Comparison of ENCODE assay signal across 10 mouse cellular contexts in the genomic region with DNA sequence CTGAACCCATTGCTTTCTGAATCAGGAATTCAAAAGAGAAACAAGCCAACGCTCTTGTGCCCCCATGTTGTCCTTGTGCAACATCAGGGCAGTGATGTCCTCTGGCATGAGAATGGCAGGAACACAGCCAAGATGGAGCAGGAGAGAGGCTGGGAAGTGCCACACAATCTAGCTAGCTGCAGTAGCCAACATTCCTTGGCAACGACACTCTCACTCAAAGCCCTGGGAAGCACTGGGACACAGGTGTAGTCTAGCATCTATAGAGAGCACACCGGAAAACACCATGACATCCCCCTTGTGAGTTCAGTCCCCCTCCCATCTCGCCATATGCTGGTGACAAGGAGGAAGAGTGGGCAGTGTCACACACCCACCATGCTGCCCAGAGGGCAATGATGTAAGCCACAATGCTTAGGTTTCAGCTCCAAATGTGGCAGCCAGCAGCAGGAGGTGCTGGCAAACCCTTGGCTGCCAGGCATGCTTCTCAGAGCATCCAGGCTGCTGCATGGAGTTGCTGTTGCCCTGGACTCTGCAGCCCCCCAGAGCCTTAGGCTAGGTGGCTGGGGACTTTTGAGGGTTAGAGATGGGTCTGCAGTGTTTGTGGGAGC.
DNase-seq lines count a peak whose midpoint lies in the region; ATAC-seq and TF ChIP-seq lines count a peak whose summit lies in the region.
"Had no signal": no experiment of that assay in that cellular context is flagged by ENCODE, and none has a peak within 500 bp of the region (broad histone marks: within the 10 kb centered on the region; RNA-seq: fewer than 3 reads in every experiment).

No protein-coding gene starts in this region.

- H3K4me3 ChIP-seq in hindbrain, postnatal 0 days (ENCODE audit: low read length) = no peak overlapping the region
- H3K4me3 ChIP-seq in hindbrain, embryonic 14.5 days (replicated peaks; ENCODE audit: low read length) = no peak overlapping the region
- no peak overlapping the region for H3K4me3 ChIP-seq in heart, postnatal 0 days (ENCODE audit: low read depth, low read length)
- H3K4me3 ChIP-seq: neural tube, embryonic 12.5 days had no signal

- no peaks in the 10 kb centered on the region for H3K36me3 ChIP-seq in hindbrain, postnatal 0 days (ENCODE audit: insufficient read depth, low read length)
- no peaks in the 10 kb centered on the region for H3K36me3 ChIP-seq in hindbrain, embryonic 14.5 days (replicated peaks; ENCODE audit: control insufficient read depth, insufficient read depth)
- H3K36me3 ChIP-seq in heart, postnatal 0 days (replicated peaks; ENCODE audit: control insufficient read depth, insufficient read depth, low read length) = no peaks in the 10 kb centered on the region
- H3K36me3 ChIP-seq: neural tube, embryonic 12.5 days had no signal

- no peak overlapping the region for H3K9ac ChIP-seq in hindbrain, postnatal 0 days (replicated peaks; ENCODE audit: low read length)
- no peak overlapping the region for H3K9ac ChIP-seq in hindbrain, embryonic 14.5 days
- H3K9ac ChIP-seq in heart, postnatal 0 days (replicated peaks; ENCODE audit: low read depth, low read length) = no peak overlapping the region
- H3K9ac ChIP-seq: neural tube, embryonic 12.5 days had no signal

- no peak for TF ChIP-seq CTCF in hindbrain, postnatal 0 days (IDR thresholded peaks at IDR 0.05; ENCODE audit: low read depth)
- no peak for TF ChIP-seq CTCF in brain, embryonic 14.5 days (IDR thresholded peaks at IDR 0.05; ENCODE audit: borderline replicate concordance, extremely low read depth, insufficient read depth, insufficient read length)
- TF ChIP-seq CTCF in heart, postnatal 0 days (IDR thresholded peaks at IDR 0.05; ENCODE audit: low read depth) = no peak

- TF ChIP-seq POLR2A in brain, embryonic 14.5 days (IDR thresholded peaks at IDR 0.05; ENCODE audit: borderline replicate concordance, extremely low read depth, insufficient read depth, insufficient read length, poor library complexity, severe bottlenecking) = no peak

- peak; percentile 71 for DNase-seq in hindbrain, postnatal 0 days (ENCODE audit: low spot score)
- DNase-seq in hindbrain, embryonic 14.5 days (ENCODE audit: low spot score) = no peak
- peak; percentile 72 for DNase-seq in adrenal gland, adult 2 months
- DNase-seq in brain, embryonic 14.5 days (ENCODE audit: low read depth) = peak; percentile 44
- peak; percentile 66 for DNase-seq in heart, postnatal 0 days (ENCODE audit: low spot score)
- DNase-seq in neural tube, embryonic 10.5 days (ENCODE audit: extremely low spot score, low spot score) = no peak
- no peak for DNase-seq in lung, postnatal 25 days (ENCODE audit: low spot score)

- H3K27ac ChIP-seq in hindbrain, postnatal 0 days = no peak overlapping the region
- no peak overlapping the region for H3K27ac ChIP-seq in hindbrain, embryonic 14.5 days
- peak overlapping the region; percentile 88 for H3K27ac ChIP-seq in heart, postnatal 0 days (ENCODE audit: low read depth)
- H3K27ac ChIP-seq: kidney, postnatal 0 days; neural tube, embryonic 12.5 days; stomach, postnatal 0 days had no signal

- H3K4me2 ChIP-seq in hindbrain, postnatal 0 days (ENCODE audit: low read depth, low read length) = no peak overlapping the region
- no peak overlapping the region for H3K4me2 ChIP-seq in hindbrain, embryonic 14.5 days (replicated peaks)
- no peak overlapping the region for H3K4me2 ChIP-seq in heart, postnatal 0 days (ENCODE audit: low read depth, low read length)
- H3K4me2 ChIP-seq: neural tube, embryonic 12.5 days had no signal

- peak; percentile 50; the same call in 1 of the 2 replicates for ATAC-seq in hindbrain, postnatal 0 days
- no peak for ATAC-seq in hindbrain, embryonic 14.5 days (ENCODE audit: low FRiP score)
- ATAC-seq in heart, postnatal 0 days (ENCODE audit: insufficient read depth, low read depth) = peak; percentile 64

- WGBS in hindbrain, postnatal 0 days = 51% methylated on average over 4 of the region's 4 CpGs
- WGBS in hindbrain, embryonic 14.5 days = 74% methylated on average over 4 of the region's 4 CpGs
- WGBS in heart, postnatal 0 days = 42% methylated on average over 4 of the region's 4 CpGs

- H3K27me3 ChIP-seq in hindbrain, postnatal 0 days (ENCODE audit: insufficient read depth, low read length) = no peaks in the 10 kb centered on the region
- H3K27me3 ChIP-seq in hindbrain, embryonic 14.5 days (ENCODE audit: control insufficient read depth, insufficient read depth, low read length) = no peaks in the 10 kb centered on the region
- no peaks in the 10 kb centered on the region for H3K27me3 ChIP-seq in heart, postnatal 0 days (ENCODE audit: control insufficient read depth, insufficient read depth, low read length)
- H3K27me3 ChIP-seq: neural tube, embryonic 12.5 days had no signal

- H3K4me1 ChIP-seq in hindbrain, postnatal 0 days (ENCODE audit: insufficient read depth, low read length) = peaks cover 13% of the 10 kb centered on the region
- peaks cover 20% of the 10 kb centered on the region; the same call in 1 of the 2 replicates for H3K4me1 ChIP-seq in hindbrain, embryonic 14.5 days (replicated peaks; ENCODE audit: control insufficient read depth, insufficient read depth, low read length)
- peaks cover 29% of the 10 kb centered on the region for H3K4me1 ChIP-seq in heart, postnatal 0 days (ENCODE audit: control insufficient read depth, insufficient read depth)

- no peak for TF ChIP-seq EP300 in heart, postnatal 0 days (IDR thresholded peaks at IDR 0.05; ENCODE audit: low read depth)

- H3K9me3 ChIP-seq in hindbrain, postnatal 0 days (ENCODE audit: low read length) = no peaks in the 10 kb centered on the region
- H3K9me3 ChIP-seq in hindbrain, embryonic 14.5 days (ENCODE audit: control insufficient read depth, low read length) = no peaks in the 10 kb centered on the region
- no peaks in the 10 kb centered on the region for H3K9me3 ChIP-seq in heart, postnatal 0 days (replicated peaks; ENCODE audit: control insufficient read depth, low read length)
- H3K9me3 ChIP-seq: neural tube, embryonic 12.5 days had no signal

Comparison
In these comparisons a context has a peak if more than half of its experiments do, and no peak if none do; other contexts are left out.
1. DNase-seq: peak in hindbrain, postnatal 0 days (single experiment), adrenal gland, adult 2 months (single experiment), brain, embryonic 14.5 days (single experiment) and heart, postnatal 0 days (single experiment); none in hindbrain, embryonic 14.5 days (single experiment), neural tube, embryonic 10.5 days (single experiment) and lung, postnatal 25 days (single experiment).